Mouse (Mus musculus) forebrain, embryonic 11.5 days (tissue): ENCODE data around the gene Nup133. TPM values are rescaled to one million over a fixed set of nuclear protein-coding genes. Genes with fewer than 3 reads are reported as not detected.

Experiments
- ATAC-seq: fragments of 200-750 bp; cut with Nextera tagmentation; replicated peaks from 2 replicates; pipeline ENCODE4 v1.8.0; 2017; ENCODE audit warnings: moderate TSS enrichment; ENCODE audit not compliant: low FRiP score
- DNase-seq: peaks from one replicate; pipeline ENCODE4 v3.0.0-alpha.2; 2017; ENCODE audit warnings: low spot score
- H3K27ac ChIP-seq: fragments of 300-500 bp; sonication (generic); 2 replicates; pipeline ENCODE4 v1.5.1; 2014; ENCODE audit warnings: low read depth, low read length
- H3K27me3 ChIP-seq: fragments of 300-500 bp; sonication (generic); 2 replicates; pipeline ENCODE4 v1.6.1; 2014; ENCODE audit warnings: mild to moderate bottlenecking, low read length, mixed read lengths; ENCODE audit not compliant: control insufficient read depth, insufficient read depth
- H3K36me3 ChIP-seq: fragments of 300-500 bp; sonication (generic); 2 replicates; pipeline ENCODE4 v1.6.1; 2014; ENCODE audit warnings: mild to moderate bottlenecking, low read length, moderate library complexity, mixed read lengths; ENCODE audit not compliant: control insufficient read depth, insufficient read depth
- H3K4me1 ChIP-seq: fragments of 300-500 bp; sonication (generic); replicated peaks from 2 replicates; pipeline ENCODE4 v1.6.1; 2014; ENCODE audit warnings: low read length, mixed read lengths; ENCODE audit not compliant: control insufficient read depth, insufficient read depth
- H3K4me2 ChIP-seq: fragments of 300-500 bp; sonication (generic); 2 replicates; pipeline ENCODE4 v1.6.1; 2014; ENCODE audit warnings: low read depth, mild to moderate bottlenecking, low read length, moderate library complexity, mixed read lengths; ENCODE audit not compliant: severe bottlenecking
- H3K4me3 ChIP-seq: fragments of 300-500 bp; sonication (generic); 2 replicates; pipeline ENCODE4 v1.5.1; 2014; ENCODE audit warnings: low read depth, low read length
- H3K9ac ChIP-seq: fragments of 300-500 bp; sonication (generic); 2 replicates; pipeline ENCODE4 v1.6.1; 2014; ENCODE audit warnings: low read length
- H3K9me3 ChIP-seq: fragments of 300-500 bp; sonication (generic); 2 replicates; pipeline ENCODE4 v1.6.1; 2016; ENCODE audit warnings: low read length, mixed read lengths; ENCODE audit not compliant: control insufficient read depth
- WGBS: fragments of 180-500 bp; shearing (Covaris S2); extraction: QIAGEN DNeasy Blood & Tissue Kit; methylation state at CpG from one replicate; pipeline ENCODE4 v1.1.7; 2014; 5-methylcytosine and 5-hydroxymethylcytosine counted together
- polyA plus RNA-seq: library from polyadenylated mRNA; unstranded; fragments of >200 nt; fragmentation: Nextera tagmentation; extraction: Ambion mirVana; gene quantifications from 2 replicates; pipeline ENCODE4 v1.2.1, GENCODE M21; 2014

Nup133 gene
- polyA plus RNA-seq, 1 experiment from 2014 or later, result 60.6 TPM

- H3K4me2 ChIP-seq, result peak overlapping the region; percentile 89
- no peaks in the 10 kb centered on the region for H3K36me3 ChIP-seq
- peak overlapping the region; percentile 78 for H3K9ac ChIP-seq
- H3K27ac ChIP-seq, result peak overlapping the region; percentile 80
- H3K4me3 ChIP-seq, result peak overlapping the region; percentile 74
- 1% methylated on average over 48 of the region's 48 CpGs for WGBS
- no peak for DNase-seq
- H3K9me3 ChIP-seq, result no peaks in the 10 kb centered on the region
- ATAC-seq, result peak; percentile 43
- no peaks in the 10 kb centered on the region for H3K27me3 ChIP-seq
- peaks cover 4% of the 10 kb centered on the region; the same call in 1 of the 2 replicates for H3K4me1 ChIP-seq
These were observed 33.3 kb upstream of the Nup133 start for GRCm38 (mm10) chr8:123982291-123982793.

GRCm38 (mm10) chr8:123981674-123982073, 32.6 kb upstream of the Nup133 start:
- no peaks in the 10 kb centered on the region for H3K9me3 ChIP-seq
- peak overlapping the region; percentile 1; the same call in 1 of the 2 replicates for H3K4me2 ChIP-seq
- H3K4me3 ChIP-seq, result peak overlapping the region; percentile 74; the same call in 1 of the 2 replicates
- H3K4me1 ChIP-seq, result peaks cover 4% of the 10 kb centered on the region; the same call in 1 of the 2 replicates
- no peak overlapping the region for H3K27ac ChIP-seq
- DNase-seq, result no peak
- no peak for ATAC-seq
- 58% methylated on average over 4 of the region's 4 CpGs for WGBS
- no peaks in the 10 kb centered on the region for H3K27me3 ChIP-seq
- no peaks in the 10 kb centered on the region for H3K36me3 ChIP-seq
- no peak overlapping the region for H3K9ac ChIP-seq

- 72% methylated on average over 4 of the region's 4 CpGs for whole genome bisulfite sequencing
- H3K4me3 ChIP-seq, result peak overlapping the region; percentile 5; the same call in 1 of the 2 replicates
- H3K36me3 ChIP-seq, result no peaks in the 10 kb centered on the region
- DNase-seq (no peak), ATAC-seq (no peak)
- no peaks in the 10 kb centered on the region for H3K27me3 ChIP-seq
- no peak overlapping the region for H3K9ac ChIP-seq
- H3K4me2 ChIP-seq, result no peak overlapping the region
- peaks cover 4% of the 10 kb centered on the region; the same call in 1 of the 2 replicates for H3K4me1 ChIP-seq
- H3K9me3 ChIP-seq, result no peaks in the 10 kb centered on the region
- H3K27ac ChIP-seq, result no peak overlapping the region
These were observed 31.2 kb upstream of the Nup133 start for GRCm38 (mm10) chr8:123980239-123980638.

GRCm38 (mm10) chr8:123978926-123979325, 29.9 kb upstream of the Nup133 start:
- Histone ChIP-seq H3K4me3 (no peak overlapping the region), H3K36me3 (no peaks in the 10 kb centered on the region), H3K9ac (no peak overlapping the region), H3K27me3 (no peaks in the 10 kb centered on the region), H3K27ac (no peak overlapping the region), H3K4me2 (no peak overlapping the region), H3K4me1 (peaks cover 4% of the 10 kb centered on the region; the same call in 1 of the 2 replicates), H3K9me3 (no peaks in the 10 kb centered on the region)
- DNase-seq, result no peak
- peak; percentile 57 for ATAC-seq
- 79% methylated on average over 8 of the region's 8 CpGs for WGBS

GRCm38 (mm10) chr8:123978166-123978838, 29.2 kb upstream of the Nup133 start:
- H3K36me3 ChIP-seq, result no peaks in the 10 kb centered on the region
- H3K27ac ChIP-seq, result no peak overlapping the region; the same call in 1 of the 2 replicates
- H3K27me3 ChIP-seq, result no peaks in the 10 kb centered on the region
- peaks cover 4% of the 10 kb centered on the region; the same call in 1 of the 2 replicates for H3K4me1 ChIP-seq
- H3K9ac ChIP-seq, result no peak overlapping the region
- DNase-seq (no peak), ATAC-seq (no peak)
- H3K4me3 ChIP-seq, result no peak overlapping the region
- H3K4me2 ChIP-seq, result no peak overlapping the region
- no peaks in the 10 kb centered on the region for H3K9me3 ChIP-seq
- 75% methylated on average over 14 of the region's 14 CpGs for whole genome bisulfite sequencing

GRCm38 (mm10) chr8:123977499-123977898, 28.4 kb upstream of the Nup133 start:
- Histone ChIP-seq H3K9ac (no peak overlapping the region), H3K27ac (no peak overlapping the region), H3K4me1 (peaks cover 4% of the 10 kb centered on the region; the same call in 1 of the 2 replicates), H3K27me3 (no peaks in the 10 kb centered on the region), H3K36me3 (no peaks in the 10 kb centered on the region), H3K4me2 (no peak overlapping the region), H3K4me3 (no peak overlapping the region), H3K9me3 (no peaks in the 10 kb centered on the region)
- ATAC-seq (no peak), DNase-seq (no peak)
- whole genome bisulfite sequencing, result 87% methylated on average over 4 of the region's 4 CpGs

GRCm38 (mm10) chr8:123973495-123973894, 24.4 kb upstream of the Nup133 start:
- H3K9ac ChIP-seq, result no peak overlapping the region
- no peak for ATAC-seq
- H3K4me3 ChIP-seq, result no peak overlapping the region
- H3K4me1 ChIP-seq, result no peaks in the 10 kb centered on the region
- no peaks in the 10 kb centered on the region for H3K36me3 ChIP-seq
- no peaks in the 10 kb centered on the region for H3K27me3 ChIP-seq
- no peaks in the 10 kb centered on the region for H3K9me3 ChIP-seq
- H3K27ac ChIP-seq, result no peak overlapping the region
- WGBS, result 63% methylated on average over 1 of the region's 1 CpGs
- no peak for DNase-seq
- no peak overlapping the region for H3K4me2 ChIP-seq

- WGBS, result 75% methylated on average over 2 of the region's 2 CpGs
- Histone ChIP-seq H3K36me3 (no peaks in the 10 kb centered on the region), H3K4me3 (no peak overlapping the region), H3K27me3 (no peaks in the 10 kb centered on the region), H3K4me2 (no peak overlapping the region), H3K9ac (no peak overlapping the region), H3K9me3 (no peaks in the 10 kb centered on the region), H3K4me1 (no peaks in the 10 kb centered on the region), H3K27ac (no peak overlapping the region)
- DNase-seq (no peak), ATAC-seq (no peak)
These were observed 17.8 kb upstream of the Nup133 start for GRCm38 (mm10) chr8:123966896-123967295.

GRCm38 (mm10) chr8:123961371-123961770, 12.3 kb upstream of the Nup133 start:
- WGBS, result 94% methylated on average over 1 of the region's 1 CpGs
- Histone ChIP-seq H3K27ac (no peak overlapping the region), H3K9ac (no peak overlapping the region), H3K27me3 (no peaks in the 10 kb centered on the region), H3K4me2 (no peak overlapping the region), H3K4me3 (no peak overlapping the region), H3K4me1 (no peaks in the 10 kb centered on the region), H3K9me3 (no peaks in the 10 kb centered on the region), H3K36me3 (no peaks in the 10 kb centered on the region; the same call in 1 of the 2 replicates)
- ATAC-seq (no peak), DNase-seq (no peak)
